Mouse (Mus musculus) naive thymus-derived CD4-positive, alpha-beta T cell, adult 2 months (primary cell): ENCODE data around the gene Methig1.
A peak's percentile ranks its signal among the peaks of the same experiment; 100 is the strongest.

Source experiments
- DNase-seq: peaks from one replicate; pipeline ENCODE4 v3.0.0-alpha.2; 2011; ENCODE audit warnings: low read depth

Methig1 gene

DNA sequence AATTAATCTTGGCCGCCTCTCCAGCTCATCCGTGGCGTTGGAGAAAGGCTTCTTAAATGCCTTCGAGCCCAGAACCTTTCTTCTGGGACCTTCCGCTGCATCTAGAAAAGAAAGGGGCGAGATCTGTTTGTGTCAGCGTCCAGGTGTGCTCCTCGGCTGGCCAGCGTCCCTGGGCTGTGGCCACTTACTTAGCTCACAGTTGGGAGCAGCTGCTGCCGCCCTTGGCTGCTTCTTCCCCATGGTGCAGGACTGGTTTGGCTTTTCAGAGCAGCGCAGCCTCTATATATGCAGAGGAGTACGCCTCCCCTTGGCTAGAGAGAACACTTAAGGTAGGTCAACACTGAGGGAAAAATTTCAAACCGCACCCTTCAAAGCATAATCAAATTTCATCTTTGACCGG is 71.0 kb downstream of the Methig1 start:
- peak; percentile 52 for DNase-seq

DNA sequence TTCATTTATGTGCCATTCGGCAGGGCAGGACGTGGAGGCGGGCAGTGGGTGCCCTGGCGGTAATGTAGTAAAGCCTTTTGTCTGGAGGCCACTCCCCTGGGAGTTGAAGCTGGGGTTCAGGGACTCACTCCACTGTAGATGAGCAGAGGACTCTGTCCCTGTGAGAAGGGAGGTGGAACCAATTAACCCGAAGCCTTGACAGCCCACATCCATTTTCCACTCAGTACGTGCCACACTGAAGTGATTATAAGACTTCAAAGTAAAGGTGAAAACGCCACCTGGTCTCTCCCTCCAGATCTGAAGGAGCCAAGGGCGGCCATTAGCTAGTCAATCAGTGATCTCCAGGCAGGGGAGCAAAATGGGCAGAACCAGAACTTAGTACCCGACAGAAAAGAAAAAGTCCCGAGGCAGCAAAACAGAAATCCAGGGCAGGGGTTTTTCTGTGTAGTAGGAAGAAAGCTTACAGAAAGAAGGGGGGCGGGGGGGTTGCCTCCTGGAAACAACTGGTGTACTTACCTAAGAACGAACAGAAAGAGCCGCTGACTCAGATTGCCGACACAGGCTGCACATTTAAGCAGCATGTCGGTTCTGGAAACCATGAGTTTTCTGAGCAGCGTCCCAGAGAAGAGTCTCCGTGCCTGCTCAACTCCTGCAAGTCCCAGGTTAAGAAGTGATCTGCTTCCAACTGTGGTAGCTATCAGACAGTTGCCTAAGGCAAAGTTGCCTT is 71.6 kb downstream of the Methig1 start, which contains the start of gene Slc11a2:
TSS of gene Slc11a2 (minus strand) at position 677 of the 727 bp plus-strand sequence.
- DNase-seq, result peak; percentile 56

DNA sequence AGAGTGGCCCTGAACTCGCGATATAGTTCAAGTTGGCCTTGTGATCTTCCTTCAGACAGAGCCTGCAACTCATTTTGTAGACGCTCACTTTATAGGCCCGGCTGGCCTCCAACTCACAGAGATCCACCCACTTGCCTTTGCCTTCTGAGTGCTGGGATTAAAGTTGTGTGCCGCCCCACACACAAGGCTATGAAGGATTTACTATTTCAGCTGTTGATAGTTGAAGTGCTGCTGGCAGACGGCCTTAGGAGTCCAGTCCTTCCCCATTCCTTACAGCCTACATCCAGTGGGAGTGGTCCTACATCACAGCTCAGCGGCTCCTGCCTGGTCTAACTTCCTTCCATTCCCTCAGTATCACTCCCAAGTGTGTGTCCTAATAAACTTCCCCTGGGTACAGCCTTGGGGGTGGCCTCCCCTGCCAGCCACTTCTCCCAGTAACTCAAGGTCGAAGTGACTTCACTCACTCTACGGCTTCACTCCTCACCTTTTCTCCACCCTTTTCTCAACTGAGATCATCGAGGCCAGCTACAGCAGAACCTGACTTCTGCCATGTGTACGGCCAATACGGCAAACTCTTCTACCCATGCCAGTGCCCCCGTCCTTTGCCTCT is 75.5 kb downstream of the Methig1 start:
- no peak for DNase-seq

DNA sequence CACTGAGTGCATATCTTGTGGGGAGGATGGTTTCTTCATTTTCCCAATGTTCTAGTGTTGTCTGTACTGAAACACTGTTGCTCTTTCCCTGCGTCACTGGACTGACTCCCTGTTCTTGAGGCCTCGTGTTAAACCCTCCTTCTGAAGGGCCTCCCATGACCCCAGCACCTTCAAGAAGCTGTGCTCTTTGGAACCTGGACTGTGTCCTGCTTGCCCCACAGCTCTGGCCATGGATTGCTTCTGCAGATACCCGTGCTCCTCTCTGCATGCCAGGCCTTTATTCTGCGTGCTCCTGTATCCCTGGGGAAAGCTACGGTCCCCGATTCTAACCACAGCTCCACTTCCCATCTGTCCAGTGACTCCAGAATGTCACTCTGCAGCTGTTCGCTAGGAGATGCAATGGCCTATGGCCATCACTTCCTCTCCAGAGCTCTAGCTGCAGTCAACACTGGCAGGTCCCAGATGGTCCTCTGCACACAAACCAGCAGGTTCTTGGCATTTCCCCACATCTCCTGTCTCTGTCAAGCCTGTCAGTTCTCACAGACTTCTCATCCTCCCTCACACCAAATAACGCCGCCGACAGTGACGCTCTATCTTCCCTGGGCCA is 77.1 kb downstream of the Methig1 start:
- DNase-seq, result no peak

DNA sequence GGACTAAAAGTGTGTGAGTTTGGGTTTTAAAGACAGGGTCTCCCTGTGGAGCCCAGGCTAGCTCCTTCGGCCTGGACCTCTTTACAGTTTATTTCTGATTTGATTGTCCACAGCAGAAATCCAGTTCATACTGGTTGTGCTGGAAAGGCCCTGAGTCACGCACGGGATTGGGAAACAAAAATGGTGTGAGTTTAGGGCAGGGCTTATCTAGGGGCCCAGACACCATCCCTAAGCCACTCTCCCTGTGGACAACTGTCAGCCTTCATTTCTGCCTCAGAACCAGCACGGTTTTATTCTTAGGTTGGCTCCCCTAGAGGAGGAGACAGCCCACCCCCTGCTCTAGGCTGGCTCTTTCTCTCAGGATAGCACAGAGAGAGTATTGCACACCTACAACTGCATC is 80.3 kb downstream of the Methig1 start:
- no peak for DNase-seq
